Mouse (Mus musculus): ENCODE measurements around the gene Sgsh.
A peak's percentile ranks its signal among the peaks of the same experiment; 100 is the strongest.

Gene Sgsh

GRCm38 (mm10) chr11:119306762-119307657 is 48.3 kb downstream of the Sgsh start:
- DNase-seq = no peak

- DNase-seq = peak; percentile 65
These were observed 50.2 kb downstream of the Sgsh start for GRCm38 (mm10) chr11:119304904-119305712.

GRCm38 (mm10) chr11:119300986-119301385 is 54.4 kb downstream of the Sgsh start:
- no peak for DNase-seq

GRCm38 (mm10) chr11:119300246-119300935 is 54.9 kb downstream of the Sgsh start:
- DNase-seq = no peak

- peak; percentile 99 for DNase-seq
These were observed 55.7 kb downstream of the Sgsh start, which contains the start of gene Eif4a3 for GRCm38 (mm10) chr11:119299391-119300245. Eif4a3 (minus strand) TSS chr11:119300089.

- DNase-seq = no peak
These were observed 56.4 kb downstream of the Sgsh start for GRCm38 (mm10) chr11:119298917-119299316.

- no peak for DNase-seq
These were observed 57.3 kb downstream of the Sgsh start for GRCm38 (mm10) chr11:119297996-119298395.
